Mouse (Mus musculus) megakaryocyte, adult 5-6 weeks (primary cell): ENCODE data around the gene Trak1. TPM values are rescaled to one million over a fixed set of nuclear protein-coding genes. Genes with fewer than 3 reads are reported as not detected.
"Not testable (repeated sequence)": the region's sequence is repeated elsewhere in the genome, so short reads cannot be mapped to it uniquely, and the experiment has no call there.

ENCODE experiments used
- ATAC-seq: 2 replicates; pipeline ENCODE4 v1.8.0; 2016; ENCODE audit warnings: mild to moderate bottlenecking, inconsistent platforms; ENCODE audit not compliant: poor library complexity, severe bottlenecking
- total RNA-seq, 2 experiments: library from RNA; stranded (forward) in 1 of 2; stranded (reverse) in 1 of 2; fragments of 153-499, 151-499 nt in 1 of 2; fragments of 221-1000, 200-1000 nt in 1 of 2; gene quantifications; 2 replicates each; pipeline versions ENCODE4 v1.2.3 to v1.2.4; 2015 to 2017

The Trak1 gene
- total RNA-seq, 2 experiments from 2014 or later, result 20.0 to 25.0 TPM

DNA sequence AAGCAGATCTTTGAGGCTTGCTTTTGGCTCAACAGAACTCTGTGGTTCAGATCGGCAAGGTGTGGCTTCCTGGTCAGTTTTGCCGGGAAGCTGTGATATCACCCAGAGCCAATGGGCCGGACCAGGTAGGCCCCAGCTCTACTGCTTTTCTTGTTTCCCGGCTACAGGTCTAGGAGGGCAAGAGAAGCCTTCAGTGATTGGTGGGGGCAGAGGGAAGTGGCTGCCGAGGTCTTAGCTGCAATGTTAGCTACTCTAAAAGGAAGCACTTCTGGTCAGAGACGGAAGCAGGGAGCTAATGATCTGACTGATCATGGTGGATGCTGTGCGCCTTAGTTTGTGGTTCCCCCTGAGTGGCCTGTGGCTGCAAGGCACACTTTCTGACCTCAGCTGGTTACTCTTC is 122.3 kb downstream of the Trak1 start:
- ATAC-seq, result peak; percentile 75

DNA sequence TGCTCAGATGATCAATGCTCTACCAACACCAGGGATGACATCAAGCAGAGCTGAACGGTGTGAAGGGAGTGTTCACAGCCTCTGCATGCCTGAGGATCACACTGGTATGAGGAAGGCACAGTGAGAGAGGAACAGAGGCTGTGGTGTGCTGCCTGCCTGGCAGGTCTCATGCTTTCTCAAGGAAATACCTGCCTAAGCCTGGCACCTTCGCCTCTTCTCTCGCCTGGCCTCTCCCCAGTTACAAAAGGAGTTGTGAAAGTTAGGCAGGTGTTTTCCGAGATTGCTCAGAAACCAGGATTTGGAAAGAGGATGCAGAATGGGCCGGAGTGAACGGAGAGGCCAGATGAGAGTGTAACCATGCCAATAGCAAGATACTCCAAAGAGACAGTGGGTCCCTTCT is 123.5 kb downstream of the Trak1 start:
- no peak for ATAC-seq

DNA sequence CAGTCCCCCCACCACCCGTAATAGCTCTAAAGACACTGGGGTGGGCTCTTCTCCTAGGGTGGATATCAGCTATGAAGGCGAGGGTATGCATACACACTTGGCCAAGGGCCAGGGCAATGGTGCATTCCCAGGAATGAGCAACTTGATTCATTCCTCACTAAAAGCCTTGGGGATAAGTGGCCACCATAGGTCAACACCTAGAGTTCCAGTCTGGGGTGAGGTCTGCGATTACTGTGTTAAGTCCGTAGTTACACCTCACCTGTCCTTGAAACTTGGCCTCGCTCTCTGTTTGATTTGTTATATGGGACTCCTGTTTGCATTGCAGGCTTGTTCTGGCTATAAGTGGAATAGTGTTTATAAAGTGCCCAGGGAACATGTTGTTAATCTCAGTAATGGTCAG is 125.1 kb downstream of the Trak1 start:
- ATAC-seq, result no peak

DNA sequence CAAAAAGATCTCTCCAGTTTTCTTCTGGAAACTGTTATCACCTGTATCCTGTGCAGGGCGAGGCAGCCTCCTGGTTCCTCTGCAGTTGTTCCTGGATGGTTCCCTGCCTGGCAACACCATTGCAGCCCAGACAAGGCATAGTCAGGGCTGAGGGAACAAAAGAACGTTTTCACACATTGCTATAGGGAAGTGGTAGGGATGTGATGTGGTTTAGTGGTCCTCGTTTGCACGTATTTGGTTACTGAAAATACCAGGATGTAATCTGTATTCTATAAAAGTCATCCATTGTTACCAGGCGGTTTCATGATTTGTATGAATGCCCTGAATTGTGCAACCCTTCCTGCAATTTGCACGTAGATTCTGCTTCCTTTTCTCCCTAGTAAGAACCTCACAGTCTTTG is 126.3 kb downstream of the Trak1 start:
- ATAC-seq, result no peak

DNA sequence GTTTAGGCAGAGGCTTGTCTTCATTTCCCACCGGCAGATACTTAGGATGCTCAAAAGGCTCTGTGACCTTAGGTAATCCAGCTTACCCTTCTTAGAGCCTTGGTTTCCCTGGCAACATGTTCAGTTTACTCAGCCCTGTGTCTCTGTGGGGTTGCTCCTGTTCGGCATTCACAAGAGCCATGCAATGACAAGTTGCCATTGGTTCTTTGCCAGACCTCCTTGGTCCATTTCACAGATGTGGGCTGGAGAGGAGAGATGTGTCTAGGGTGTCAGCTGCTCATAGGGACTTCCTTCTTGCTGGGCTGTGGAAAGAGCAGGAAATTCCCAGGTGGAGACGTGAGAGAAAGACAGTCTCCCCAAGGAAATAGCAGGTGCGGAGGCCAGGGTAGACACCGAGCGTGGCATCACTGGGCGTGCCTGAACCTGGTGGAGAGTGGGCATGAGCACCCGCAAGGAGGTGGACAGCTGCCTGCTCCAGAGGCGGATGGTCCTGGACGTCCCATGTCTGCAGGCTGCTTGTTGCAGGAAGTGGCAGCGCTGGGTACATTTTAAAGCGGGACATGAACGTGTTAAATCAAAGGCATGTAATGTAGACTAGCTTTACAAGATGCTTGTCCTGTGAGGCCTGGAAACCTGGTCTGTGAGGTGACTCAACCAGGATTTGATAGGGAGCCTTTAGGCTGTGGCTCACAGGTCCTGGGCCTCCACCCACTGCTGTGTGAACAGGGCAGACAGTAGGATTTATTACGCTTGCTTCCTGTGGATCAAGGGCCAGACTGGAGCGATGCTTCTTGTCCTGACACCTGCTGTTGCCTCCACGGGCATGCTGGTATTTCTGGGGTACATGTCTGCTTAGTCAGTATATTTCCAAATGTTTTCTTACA is 127.2 kb downstream of the Trak1 start:
- ATAC-seq, result no peak

DNA sequence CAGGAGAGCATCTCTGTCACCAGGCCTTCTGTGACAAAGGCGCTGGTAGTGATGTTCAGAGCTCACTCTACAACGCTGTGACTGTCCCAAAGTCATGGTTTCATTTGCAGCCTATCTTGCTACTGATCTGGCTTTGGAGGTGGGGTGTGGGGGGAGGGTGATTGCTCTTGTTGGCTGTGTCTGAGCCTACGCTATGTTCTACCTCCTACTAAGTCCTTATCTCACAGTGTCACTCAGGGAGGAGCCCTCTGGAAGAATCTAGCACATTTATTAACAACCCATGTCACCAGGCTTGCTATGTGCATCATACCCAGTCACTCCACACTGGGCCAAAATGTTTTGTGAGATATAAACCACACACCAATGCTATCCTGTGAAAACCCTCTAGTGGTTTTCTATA is 129.1 kb downstream of the Trak1 start:
- peak; percentile 67 for ATAC-seq

DNA sequence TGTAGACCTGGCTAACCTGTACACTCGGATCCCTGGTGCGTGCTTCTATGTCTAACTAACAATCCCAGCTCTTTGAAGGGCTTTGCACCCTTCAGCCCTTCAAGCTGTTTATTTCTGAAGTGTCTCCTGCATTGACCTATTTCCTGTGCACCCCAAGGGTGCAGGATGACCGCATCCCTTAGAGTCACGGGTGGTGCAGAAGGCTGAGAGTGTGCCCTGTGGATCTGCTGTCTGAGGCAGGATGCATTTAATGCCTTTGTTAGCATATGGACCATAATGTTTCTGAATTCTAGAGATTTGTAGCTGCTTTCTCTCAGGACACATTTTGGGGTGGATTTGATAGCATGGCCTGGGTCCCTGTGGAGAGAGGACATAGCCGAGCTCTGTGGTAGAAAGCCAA is 129.6 kb downstream of the Trak1 start:
- no peak for ATAC-seq

DNA sequence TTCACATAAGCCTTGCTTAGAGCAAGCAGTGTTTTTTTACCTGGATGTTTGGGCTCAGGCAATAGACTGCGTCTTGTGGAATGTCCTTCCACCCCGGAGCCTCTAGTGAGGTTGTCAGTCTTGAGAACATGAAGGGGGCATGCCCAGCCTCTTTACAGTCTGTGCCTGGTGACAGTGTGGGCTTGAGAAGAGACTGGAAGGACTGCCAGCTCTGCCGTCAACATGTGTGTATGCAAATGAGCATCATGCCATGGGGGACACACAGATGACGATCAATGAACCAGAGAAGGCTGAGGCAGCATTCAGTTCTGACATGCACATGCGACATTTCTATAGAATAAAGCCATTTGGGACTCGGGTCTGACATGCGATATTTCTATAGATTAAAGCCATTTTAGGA is 132.3 kb downstream of the Trak1 start:
- ATAC-seq, result no peak

DNA sequence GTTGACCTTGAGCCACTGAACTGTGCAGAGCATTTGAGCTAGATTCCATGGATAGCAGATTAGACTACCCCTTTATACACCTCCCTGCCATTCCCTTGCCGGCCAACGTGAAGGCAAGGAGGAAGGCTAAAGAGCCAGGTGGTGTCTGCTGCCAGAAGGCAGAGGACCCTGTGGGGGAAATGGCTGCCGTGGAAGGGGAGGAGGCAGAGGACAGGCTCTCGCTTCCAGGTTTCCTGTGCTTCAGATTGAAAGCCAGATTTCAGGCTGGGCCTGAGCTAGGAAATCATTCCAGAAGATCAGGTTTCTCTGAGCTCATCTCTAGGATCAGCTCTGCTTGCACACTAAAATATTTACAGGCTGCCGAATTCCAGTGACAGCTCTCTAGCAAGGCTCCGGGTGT is 133.1 kb downstream of the Trak1 start:
- ATAC-seq, result no peak

DNA sequence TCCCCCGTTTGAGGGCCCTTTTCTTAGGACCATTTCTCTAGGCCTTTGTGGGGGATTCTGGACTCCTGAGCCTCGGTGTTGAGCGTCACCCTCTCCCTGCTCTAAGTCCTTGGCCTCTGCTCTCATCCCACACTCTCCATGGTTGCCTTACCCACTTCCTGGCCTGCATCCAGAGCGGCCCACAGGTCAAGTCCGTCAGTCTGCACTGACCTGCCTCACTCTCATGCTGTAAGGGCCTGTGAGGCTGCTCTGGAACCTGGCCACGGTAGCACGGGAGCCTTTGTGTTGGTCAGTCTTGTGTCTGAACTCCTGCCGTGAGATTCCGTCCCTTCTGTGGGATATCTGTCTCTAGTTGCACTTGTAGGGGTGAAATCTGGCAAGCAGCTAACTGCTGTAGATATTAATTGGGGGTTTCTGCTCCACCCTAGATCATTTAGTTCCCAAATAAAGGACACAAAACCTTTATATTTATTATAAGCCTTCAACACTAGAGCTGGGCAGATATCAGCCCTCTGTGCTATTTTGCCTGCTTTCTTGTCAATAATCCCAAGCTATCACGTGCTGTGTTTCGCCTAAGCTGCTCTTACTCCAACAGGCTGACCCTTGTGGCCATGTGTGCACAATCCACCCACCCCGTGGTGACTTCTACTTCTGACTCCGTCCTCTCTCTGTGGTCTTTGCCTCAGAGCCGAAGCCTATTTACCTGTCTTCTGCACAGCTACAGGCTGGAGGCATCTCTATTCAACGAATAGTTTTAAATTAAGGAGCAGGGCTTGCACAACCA is 136.6 kb downstream of the Trak1 start:
- no peak for ATAC-seq

DNA sequence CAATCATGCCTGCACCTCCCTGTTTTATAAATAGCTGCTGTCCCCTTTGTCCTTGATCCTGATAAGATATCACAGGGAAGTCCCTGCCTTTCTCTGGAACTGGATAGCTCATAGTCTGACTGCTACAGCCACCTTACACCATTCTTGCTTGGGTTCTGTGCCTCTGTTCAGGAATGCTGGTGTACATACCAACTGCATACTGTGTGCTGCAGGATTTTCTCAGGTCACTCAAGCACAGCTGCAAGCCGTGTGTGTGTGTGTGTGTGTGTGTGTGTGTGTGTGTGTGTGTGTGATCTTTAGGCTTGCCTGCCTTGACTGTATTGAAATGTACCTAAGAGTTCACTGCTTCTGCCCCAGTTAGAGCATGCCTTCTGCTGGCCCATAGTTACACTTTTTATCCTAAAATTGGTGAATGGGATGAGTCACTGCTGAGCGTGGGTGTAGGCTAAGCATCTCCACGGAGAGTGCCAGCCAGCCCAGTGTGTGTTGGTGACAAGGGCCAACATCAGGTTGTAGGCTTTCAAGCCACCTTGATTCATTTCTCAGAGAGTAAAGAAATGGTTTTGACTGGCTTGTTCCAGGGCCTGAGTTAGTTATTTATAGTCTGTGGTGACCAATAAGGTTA is 138.1 kb downstream of the Trak1 start:
- no peak for ATAC-seq

DNA sequence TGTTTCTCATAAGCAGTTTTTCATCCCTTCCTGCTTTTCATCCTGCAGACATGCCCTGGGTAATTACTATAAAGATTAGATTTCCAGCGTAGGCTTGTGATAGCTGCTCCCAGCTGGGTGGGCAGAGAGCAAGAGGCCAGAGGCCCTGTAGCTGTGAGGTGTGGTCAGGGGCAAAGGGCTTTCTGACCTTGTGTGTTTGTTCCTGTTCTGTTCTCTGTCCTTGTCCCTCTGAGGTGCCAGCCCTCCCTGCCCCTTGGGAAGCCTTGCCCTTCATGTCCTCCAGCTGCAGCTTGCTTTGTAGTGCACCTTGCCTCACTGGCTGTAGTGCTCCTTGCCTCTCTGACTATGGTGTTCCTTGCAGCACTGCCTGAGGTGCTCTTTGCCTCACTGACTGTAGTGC is 139.2 kb downstream of the Trak1 start:
- no peak for ATAC-seq

DNA sequence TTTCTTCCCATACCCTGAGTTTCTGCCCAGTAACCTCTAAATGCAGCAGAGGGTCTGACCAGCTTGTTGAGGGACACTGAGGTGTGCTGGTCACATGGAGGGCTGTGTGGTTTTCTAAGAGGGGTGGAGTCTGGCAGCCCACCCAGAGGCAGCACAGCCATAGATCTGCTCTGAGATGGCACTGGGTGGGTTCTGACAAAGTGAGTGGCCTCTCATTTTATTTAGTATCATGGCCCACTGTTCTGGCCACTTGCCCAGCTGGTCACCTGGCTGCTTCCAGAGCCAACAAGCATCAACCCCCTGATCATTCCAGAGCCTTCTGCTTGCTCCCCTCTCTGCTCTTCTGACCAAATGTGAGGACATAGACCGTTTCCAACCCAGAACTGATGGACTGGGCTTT is 144.8 kb downstream of the Trak1 start:
- ATAC-seq, result no peak

DNA sequence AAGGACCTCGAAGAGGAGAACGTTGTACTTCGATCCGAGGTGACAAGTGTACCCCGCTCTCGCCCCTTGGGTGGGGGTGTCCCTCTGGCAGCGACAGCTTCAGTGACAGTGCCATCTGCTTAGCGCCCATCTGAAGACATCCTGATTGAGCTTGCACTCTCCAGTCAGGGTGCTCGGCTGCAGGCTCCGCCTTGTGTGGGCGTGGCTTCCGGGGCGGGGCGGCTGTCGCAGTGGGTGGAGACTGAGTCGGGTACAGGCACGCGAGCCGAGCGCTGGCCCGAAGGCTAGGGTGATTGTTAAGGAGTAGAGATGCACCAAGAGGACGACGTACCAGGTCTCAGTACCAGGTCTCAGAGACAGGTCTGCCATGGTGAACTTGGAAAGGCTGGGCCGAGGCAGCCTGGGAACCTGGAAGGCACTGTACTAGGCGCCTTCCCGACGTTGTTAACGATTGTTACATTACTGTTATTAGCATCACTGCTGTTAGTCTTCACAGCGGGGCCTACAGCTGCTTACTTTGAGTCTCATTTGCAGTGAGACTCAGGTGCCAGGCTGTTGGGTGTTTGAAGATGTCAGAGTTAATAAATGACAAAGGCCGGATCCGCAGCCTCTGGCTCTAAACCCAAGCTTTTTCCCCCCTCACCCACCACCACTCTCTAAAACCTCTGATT is 146.5 kb downstream of the Trak1 start:
- ATAC-seq, result no peak

DNA sequence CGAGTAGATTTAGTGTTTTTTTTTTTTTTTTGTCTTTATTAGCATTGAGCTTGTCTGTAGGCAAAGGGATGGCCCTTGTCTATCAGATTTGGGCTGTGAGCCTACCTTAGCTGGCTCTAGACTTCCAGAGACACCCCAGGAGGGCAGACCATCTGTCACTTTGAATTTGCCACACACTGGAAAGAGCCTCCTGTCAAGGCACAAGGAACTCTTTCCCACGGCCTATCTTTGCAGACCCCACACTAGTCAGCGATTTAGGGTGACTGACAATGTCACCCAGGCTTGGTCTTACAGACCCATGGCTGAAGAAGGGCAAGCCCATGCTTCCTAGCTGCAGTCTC is 147.0 kb downstream of the Trak1 start:
- ATAC-seq, result no peak

DNA sequence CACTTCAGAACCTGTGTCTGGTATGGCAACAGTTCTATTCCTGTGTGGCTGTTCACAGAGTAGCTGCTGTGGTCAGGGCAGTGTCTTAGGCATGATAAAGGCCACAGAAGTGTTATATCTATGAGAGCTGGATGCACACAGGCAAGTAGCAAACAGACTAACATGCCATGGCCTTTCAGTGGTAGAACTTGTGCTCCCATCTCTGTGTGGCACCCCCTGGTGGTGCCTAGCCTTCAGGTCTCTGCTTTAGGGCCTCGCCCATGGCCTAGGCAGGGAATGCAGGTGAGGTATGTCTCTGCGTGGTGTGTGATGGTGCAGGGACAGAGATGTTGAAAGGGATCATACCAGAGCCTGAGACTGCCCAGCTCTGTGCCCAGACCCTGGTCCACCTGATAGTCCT is 148.1 kb downstream of the Trak1 start:
- ATAC-seq, result peak; percentile 45; the same call in 1 of the 2 replicates

DNA sequence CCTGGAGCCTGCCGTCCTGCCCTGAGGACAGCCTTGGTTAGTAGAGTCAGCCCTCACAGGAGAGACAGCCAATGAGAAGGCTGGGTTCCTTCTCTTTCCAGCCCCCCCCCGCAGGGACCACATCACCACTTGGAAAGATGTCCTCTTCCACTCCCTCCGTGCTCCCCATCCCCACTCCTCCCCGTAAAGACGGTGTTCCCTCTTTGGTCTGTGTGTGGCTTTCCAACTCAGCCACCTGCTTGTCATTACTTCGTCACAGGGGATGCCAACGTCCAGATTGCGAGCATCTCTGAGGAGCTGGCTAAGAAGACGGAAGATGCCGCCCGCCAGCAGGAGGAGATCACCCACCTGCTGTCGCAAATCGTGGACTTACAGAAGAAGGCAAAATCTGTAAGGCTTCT is 149.1 kb downstream of the Trak1 start:
- ATAC-seq, result no peak

DNA sequence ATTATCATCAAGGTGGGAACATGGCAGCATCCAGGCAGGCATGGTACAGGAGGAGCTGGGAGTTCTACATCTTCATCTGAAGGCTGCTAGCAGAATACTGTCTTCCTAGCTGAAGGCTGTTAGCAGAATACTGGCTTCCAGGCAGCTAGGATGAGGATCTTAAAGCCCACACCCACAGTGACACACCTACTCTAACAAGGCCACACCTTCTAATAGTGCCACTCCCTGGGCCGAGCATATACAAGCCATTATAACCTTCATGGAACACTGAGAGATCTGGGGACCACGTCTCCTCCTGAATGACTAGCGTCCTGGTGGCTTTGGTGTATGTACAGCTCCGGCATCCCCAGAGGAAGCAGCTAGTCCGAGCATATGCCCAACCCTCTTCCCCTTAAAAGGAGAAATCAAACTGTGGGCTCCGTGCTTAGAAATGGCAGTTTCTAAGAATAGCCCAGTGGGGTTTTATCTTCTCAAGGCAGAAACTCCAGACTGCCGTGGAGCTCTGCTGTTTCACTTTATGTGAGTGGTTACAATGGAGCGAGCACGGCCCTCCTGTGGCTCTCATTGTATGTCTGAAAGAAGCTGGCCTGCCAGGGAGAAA is 155.1 kb downstream of the Trak1 start:
- not testable (repeated sequence) for ATAC-seq

DNA sequence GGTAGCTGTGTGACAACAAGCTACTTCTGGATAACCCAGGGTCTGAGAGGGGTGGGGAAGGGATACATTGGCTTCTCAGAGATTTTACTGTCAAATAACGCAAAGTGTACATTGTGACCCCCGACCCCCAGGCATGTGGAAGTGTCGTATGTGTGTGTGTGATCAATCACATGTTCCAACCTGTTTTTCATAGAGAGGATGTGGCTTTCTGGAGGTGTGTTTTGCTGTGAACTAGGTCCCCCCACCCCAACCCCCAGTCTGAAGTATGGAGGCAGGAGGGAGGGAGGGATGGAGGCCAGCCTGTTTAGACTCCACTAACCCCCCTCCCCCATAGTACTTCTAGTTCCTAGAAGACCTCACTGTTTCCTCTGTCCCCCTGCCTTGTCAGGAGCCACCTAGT is 157.6 kb downstream of the Trak1 start:
- no peak for ATAC-seq

DNA sequence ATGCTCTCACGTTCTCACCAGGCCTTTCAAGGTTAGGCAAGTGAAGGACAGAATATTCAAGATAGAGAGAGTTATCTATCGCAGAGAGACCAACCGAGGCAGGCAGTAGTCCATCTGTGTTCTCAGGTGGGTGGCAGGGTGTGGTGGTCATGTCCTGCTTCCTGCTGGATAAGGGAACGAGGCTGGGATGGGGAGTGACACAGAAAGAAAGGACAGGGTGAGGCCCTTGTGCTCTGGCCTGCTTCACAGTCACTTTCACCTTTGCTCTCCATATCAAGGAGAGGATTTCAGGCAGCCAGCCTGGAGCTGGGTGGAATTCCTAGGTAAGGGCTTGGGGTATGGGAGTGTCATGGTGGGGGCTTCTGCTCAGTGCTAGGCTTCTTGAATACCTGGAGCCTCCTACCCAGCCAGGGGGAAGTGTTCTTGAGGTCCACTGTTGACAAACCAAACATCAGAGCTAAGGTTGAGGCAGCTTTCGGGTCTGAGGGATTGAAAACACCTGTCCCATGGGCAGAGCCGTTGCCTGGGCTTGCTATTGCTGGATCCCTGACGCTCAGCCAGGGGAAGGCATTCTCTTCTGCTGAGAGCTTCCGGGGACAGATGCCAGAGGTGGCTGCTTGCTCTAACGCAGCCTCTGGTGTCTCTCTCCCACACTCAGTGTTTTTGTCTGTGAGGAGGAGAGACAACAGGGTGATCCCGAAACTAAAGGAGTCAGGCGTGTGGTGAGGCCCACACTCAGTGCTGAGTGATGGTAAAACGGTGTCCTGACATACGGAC is 159.6 kb downstream of the Trak1 start:
- no peak for ATAC-seq
